Mouse (Mus musculus) MEL (cell line): ENCODE measurements around the gene Ggt7. TPM values are rescaled to one million over a fixed set of nuclear protein-coding genes. Genes with fewer than 3 reads are reported as not detected.

Experiments
- DNase-seq: peaks from one replicate; pipeline ENCODE4 v3.0.0; 2011; ENCODE audit warnings: low read depth, low spot score
- H3K27ac ChIP-seq: 2 replicates; pipeline ENCODE4 v1.5.1; 2012; ENCODE audit warnings: low read depth, mild to moderate bottlenecking, control low read depth, low read length, moderate library complexity; ENCODE audit not compliant: control insufficient read depth
- H3K27me3 ChIP-seq, 2 experiments: fragments of 150-350 bp in 1 of 2; sonication (generic) in 1 of 2; 2 replicates each; pipeline ENCODE4 v1.6.1; 2012; ENCODE audit warnings: low read length in 2 of 2, mild to moderate bottlenecking in 2 of 2, improper control_type of control experiment in 1 of 2, moderate library complexity in 1 of 2; ENCODE audit not compliant: insufficient read depth in 2 of 2, control insufficient read depth in 1 of 2
- H3K36me3 ChIP-seq, 2 experiments: 2 replicates each; pipeline ENCODE4 v1.6.1; 2012 to 2014; ENCODE audit warnings: low read length in 2 of 2, improper control_type of control experiment in 1 of 2, inconsistent platforms in 1 of 2, mild to moderate bottlenecking in 1 of 2; ENCODE audit not compliant: insufficient read depth in 2 of 2, control insufficient read depth in 1 of 2
- H3K4me1 ChIP-seq, 2 experiments: fragments of 150-350 bp in 1 of 2; sonication (generic) in 1 of 2; 2 replicates each; pipeline ENCODE4 v1.6.1; 2012; ENCODE audit warnings: low read length in 2 of 2, improper control_type of control experiment in 1 of 2, mild to moderate bottlenecking in 1 of 2; ENCODE audit not compliant: insufficient read depth in 2 of 2, control insufficient read depth in 1 of 2
- H3K4me3 ChIP-seq, 2 experiments: fragments of 150-350 bp in 1 of 2; sonication (generic) in 1 of 2; 2 replicates each; pipeline ENCODE4 v1.5.1; 2012; ENCODE audit warnings: low read depth in 2 of 2, low read length in 2 of 2, mild to moderate bottlenecking in 2 of 2, moderate library complexity in 2 of 2, control low read depth in 1 of 2, improper control_type of control experiment in 1 of 2; ENCODE audit not compliant: control insufficient read depth in 1 of 2, insufficient read depth in 1 of 2
- H3K79me2 ChIP-seq: 2 replicates; pipeline ENCODE4 v1.6.1; 2012; ENCODE audit warnings: mild to moderate bottlenecking, low read length, moderate library complexity; ENCODE audit not compliant: control insufficient read depth, poor library complexity, insufficient read depth
- H3K9ac ChIP-seq: 2 replicates; pipeline ENCODE4 v1.6.1; 2012; ENCODE audit warnings: low read depth, mild to moderate bottlenecking, control low read depth, low read length, moderate library complexity; ENCODE audit not compliant: control insufficient read depth, poor library complexity, severe bottlenecking
- H3K9me3 ChIP-seq: fragments of 150-350 bp; sonication (generic); replicated peaks from 2 replicates; pipeline ENCODE4 v1.6.1; 2012; ENCODE audit warnings: mild to moderate bottlenecking, low read length, improper control_type of control experiment, moderate library complexity; ENCODE audit not compliant: insufficient read depth
- BHLHE40 ChIP-seq: IDR thresholded peaks from 2 replicates; pipeline ENCODE4 v1.6.1; 2012; ENCODE audit warnings: low read depth, mild to moderate bottlenecking, inconsistent platforms, low read length, improper control_type of control experiment, borderline replicate concordance
- CHD1 ChIP-seq: IDR thresholded peaks from 2 replicates; pipeline ENCODE4 v1.6.1; 2012; ENCODE audit warnings: low read depth, mild to moderate bottlenecking, inconsistent platforms, low read length, improper control_type of control experiment
- CHD2 ChIP-seq: IDR thresholded peaks from 2 replicates; pipeline ENCODE4 v1.6.1; 2011; ENCODE audit warnings: low read length, improper control_type of control experiment
- CTCF ChIP-seq, 3 experiments: IDR thresholded peaks in 2 of 3; conservative IDR thresholded peaks in 1 of 3; 2 replicates each; pipeline ENCODE4 v1.5.1; 2011 to 2012; ENCODE audit warnings: low read length in 3 of 3, low read depth in 2 of 3, mild to moderate bottlenecking in 2 of 3, improper control_type of control experiment in 1 of 3, inconsistent platforms in 1 of 3, mixed read lengths in 1 of 3, moderate library complexity in 1 of 3; ENCODE audit not compliant: control insufficient read depth in 1 of 3, insufficient read depth in 1 of 3, poor library complexity in 1 of 3, severe bottlenecking in 1 of 3
- E2F4 ChIP-seq: IDR thresholded peaks from 2 replicates; pipeline ENCODE4 v1.6.1; 2011; ENCODE audit warnings: low read depth, low read length, improper control_type of control experiment, borderline replicate concordance
- ELF1 ChIP-seq: IDR thresholded peaks from 2 replicates; pipeline ENCODE4 v1.6.1; 2014; ENCODE audit warnings: low read depth, mild to moderate bottlenecking, inconsistent platforms, low read length, improper control_type of control experiment, moderate library complexity
- EP300 ChIP-seq, 2 experiments: IDR thresholded peaks; 2 replicates each; pipeline ENCODE4 v1.6.1; 2011; ENCODE audit warnings: improper control_type of control experiment in 2 of 2, low read length in 2 of 2, low read depth in 1 of 2, mild to moderate bottlenecking in 1 of 2
- ETS1 ChIP-seq: IDR thresholded peaks from 2 replicates; pipeline ENCODE4 v1.6.1; 2012; ENCODE audit warnings: low read depth, mild to moderate bottlenecking, inconsistent platforms, low read length, improper control_type of control experiment, moderate library complexity
- GABPA ChIP-seq: IDR thresholded peaks from 2 replicates; pipeline ENCODE4 v1.6.1; 2012; ENCODE audit warnings: low read depth, mild to moderate bottlenecking, inconsistent platforms, low read length, improper control_type of control experiment, moderate library complexity
- GATA1 ChIP-seq: IDR thresholded peaks from 2 replicates; pipeline ENCODE4 v1.6.1; 2011; ENCODE audit warnings: low read depth, low read length, improper control_type of control experiment
- HCFC1 ChIP-seq: IDR thresholded peaks from 2 replicates; pipeline ENCODE4 v1.6.1; 2012; ENCODE audit warnings: low read depth, mild to moderate bottlenecking, inconsistent platforms, low read length, improper control_type of control experiment, moderate library complexity
- KAT2A ChIP-seq: conservative IDR thresholded peaks from 2 replicates; pipeline ENCODE4 v1.6.1; 2012; ENCODE audit warnings: low read depth, low read length, improper control_type of control experiment, inconsistent platforms
- MAFK ChIP-seq: IDR thresholded peaks from 2 replicates; pipeline ENCODE4 v1.6.1; 2011; ENCODE audit warnings: low read depth, mild to moderate bottlenecking, low read length, improper control_type of control experiment, borderline replicate concordance
- MAX ChIP-seq: IDR thresholded peaks from 2 replicates; pipeline ENCODE4 v1.6.1; 2011; ENCODE audit warnings: low read length, improper control_type of control experiment
- MAZ ChIP-seq: IDR thresholded peaks from 2 replicates; pipeline ENCODE4 v1.6.1; 2012; ENCODE audit warnings: low read depth, mild to moderate bottlenecking, inconsistent platforms, low read length, improper control_type of control experiment
- MEF2A ChIP-seq: IDR thresholded peaks from 2 replicates; pipeline ENCODE4 v1.6.1; 2014; ENCODE audit warnings: low read depth, mild to moderate bottlenecking, inconsistent platforms, low read length, improper control_type of control experiment; ENCODE audit not compliant: poor library complexity, insufficient replicate concordance, severe bottlenecking; ENCODE audit errors: extremely low read depth
- MXI1 ChIP-seq: IDR thresholded peaks from 2 replicates; pipeline ENCODE4 v1.6.1; 2011; ENCODE audit warnings: mild to moderate bottlenecking, low read depth, low read length, improper control_type of control experiment
- MYB ChIP-seq: IDR thresholded peaks from 2 replicates; pipeline ENCODE4 v1.6.1; 2011; ENCODE audit warnings: mild to moderate bottlenecking, low read depth, low read length, improper control_type of control experiment
- MYC ChIP-seq: IDR thresholded peaks from 2 replicates; pipeline ENCODE4 v1.6.1; 2011; ENCODE audit warnings: low read depth, mild to moderate bottlenecking, low read length, improper control_type of control experiment, moderate library complexity
- NELFE ChIP-seq: IDR thresholded peaks from 2 replicates; pipeline ENCODE4 v1.6.1; 2011; ENCODE audit warnings: low read depth, low read length, improper control_type of control experiment
- NRF1 ChIP-seq: IDR thresholded peaks from 2 replicates; pipeline ENCODE4 v1.6.1; 2014; ENCODE audit warnings: low read depth, mild to moderate bottlenecking, inconsistent platforms, low read length, improper control_type of control experiment, moderate library complexity; ENCODE audit not compliant: poor library complexity, insufficient read depth, severe bottlenecking
- POLR2AphosphoS2 ChIP-seq: IDR thresholded peaks from 2 replicates; pipeline ENCODE4 v1.6.1; 2011; ENCODE audit warnings: low read length, improper control_type of control experiment
- POLR2AphosphoS5 ChIP-seq: IDR thresholded peaks from 2 replicates; pipeline ENCODE4 v1.6.1; 2012; ENCODE audit warnings: low read depth, borderline replicate concordance, mild to moderate bottlenecking, inconsistent platforms, low read length, moderate library complexity, mixed read lengths
- RAD21 ChIP-seq: IDR thresholded peaks from 2 replicates; pipeline ENCODE4 v1.6.1; 2011; ENCODE audit warnings: mild to moderate bottlenecking, low read depth, low read length, improper control_type of control experiment
- RCOR1 ChIP-seq: IDR thresholded peaks from 2 replicates; pipeline ENCODE4 v1.6.1; 2012; ENCODE audit warnings: low read depth, mild to moderate bottlenecking, inconsistent platforms, low read length, improper control_type of control experiment
- SMC3 ChIP-seq: IDR thresholded peaks from 2 replicates; pipeline ENCODE4 v1.6.1; 2011; ENCODE audit warnings: low read depth, low read length, improper control_type of control experiment
- TAL1 ChIP-seq: IDR thresholded peaks from 2 replicates; pipeline ENCODE4 v1.6.1; 2012; ENCODE audit warnings: mild to moderate bottlenecking, inconsistent platforms, low read length, moderate library complexity, mixed read lengths
- TBP ChIP-seq: IDR thresholded peaks from 2 replicates; pipeline ENCODE4 v1.8.0; 2011; ENCODE audit warnings: low read depth, low read length, improper control_type of control experiment
- TCF12 ChIP-seq: IDR thresholded peaks from 2 replicates; pipeline ENCODE4 v1.6.1; 2014; ENCODE audit warnings: low read depth, mild to moderate bottlenecking, inconsistent platforms, low read length, improper control_type of control experiment, moderate library complexity
- ZC3H11A ChIP-seq: IDR thresholded peaks from 2 replicates; pipeline ENCODE4 v1.6.1; 2012; ENCODE audit warnings: low read depth, mild to moderate bottlenecking, inconsistent platforms, low read length, improper control_type of control experiment
- ZKSCAN1 ChIP-seq: IDR thresholded peaks from 2 replicates; pipeline ENCODE4 v1.6.1; 2012; ENCODE audit warnings: low read depth, mild to moderate bottlenecking, inconsistent platforms, low read length, improper control_type of control experiment, moderate library complexity
- ZNF384 ChIP-seq: IDR thresholded peaks from 2 replicates; pipeline ENCODE4 v1.6.1; 2012; ENCODE audit warnings: low read depth, mild to moderate bottlenecking, inconsistent platforms, low read length, improper control_type of control experiment
- polyA plus RNA-seq, 2 experiments: library from polyadenylated mRNA; stranded (reverse) in 1 of 2; unstranded in 1 of 2; fragments of >175 nt in 1 of 2; fragments of >200 nt in 1 of 2; gene quantifications; 2 replicates each; pipeline versions ENCODE4 v1.2.1 to v1.2.4; 2012; ENCODE audit warnings: low replicate concordance in 2 of 2, low read depth in 1 of 2; ENCODE audit not compliant: insufficient read length in 2 of 2, insufficient read depth in 1 of 2, missing spikeins in 1 of 2
- total RNA-seq: library from RNA; depleted of rRNA; stranded (reverse); fragments of 300-350 nt; gene quantifications from 2 replicates; pipeline ENCODE4 v1.2.3, GENCODE M21; 2012

Gene Ggt7
- total and polyA plus RNA-seq, 3 experiments = 1.8 to 2.1 TPM; not detected in 1

DNA sequence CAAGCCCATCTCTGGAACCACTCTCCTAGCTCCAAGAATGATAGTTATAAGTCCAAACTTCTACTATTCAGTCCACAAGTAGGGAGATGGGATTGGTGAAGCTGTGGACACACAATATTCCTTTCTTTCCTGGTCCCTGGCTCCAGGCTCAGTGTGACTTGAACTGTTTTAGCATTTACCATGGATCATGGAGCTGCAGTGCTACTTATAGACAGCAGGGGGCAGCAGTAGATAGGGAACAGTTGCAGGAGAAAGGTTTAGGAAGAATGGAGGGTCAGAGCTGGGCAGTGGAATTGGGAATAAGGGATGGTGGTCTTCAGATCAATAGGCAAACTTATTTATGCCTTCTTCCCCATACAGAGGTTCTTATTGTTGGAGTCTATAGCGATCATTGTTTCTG lies 2.1 kb downstream of the Ggt7 start (continued):
- TF ChIP-seq MEF2A (no peak), NRF1 (no peak), TCF12 (no peak), ETS1 (no peak), HCFC1 (no peak), MYC (no peak), KAT2A (no peak), MAFK (no peak), E2F4 (no peak), CHD1 (no peak), RCOR1 (no peak), EP300 (IDR thresholded peaks at IDR 0.05; ENCODE audit: low read depth in 1 of 2, low read length in 2 of 2) (no peak), TBP (no peak)

DNA sequence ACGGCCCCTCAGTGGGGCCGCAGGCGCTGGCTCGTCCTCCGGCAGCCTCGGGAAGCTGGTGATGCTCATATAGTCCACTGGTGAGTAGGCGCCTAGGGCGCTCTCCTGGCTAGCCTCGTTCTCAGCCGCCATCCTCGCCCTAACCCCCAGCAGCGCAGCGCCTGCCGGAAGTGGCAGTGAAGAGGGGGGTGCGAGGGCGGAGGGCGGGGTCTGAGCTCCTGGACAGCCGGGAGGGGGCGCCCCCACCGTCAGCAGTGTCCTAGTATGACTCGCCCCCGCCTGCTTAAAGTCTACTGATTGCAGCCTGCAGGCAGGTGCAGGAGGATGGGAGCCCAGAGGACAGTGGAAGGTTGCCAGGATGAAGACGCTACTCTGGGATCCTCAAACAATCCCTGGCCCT lies 3.4 kb downstream of the Ggt7 start:
- H3K27ac ChIP-seq = no peak overlapping the region
- peaks cover 2% of the 10 kb centered on the region; the same call in 1 of the 2 replicates for H3K79me2 ChIP-seq
- H3K4me1 ChIP-seq = peaks cover 2 to 3% of the 10 kb centered on the region in 2 experiments; a peak in 3 of 4 replicates
- no peaks in the 10 kb centered on the region for H3K9me3 ChIP-seq
- no peak for TF ChIP-seq MXI1
- peak; percentile 21 to 77 (median 58); a peak in 5 of 6 replicates for TF ChIP-seq CTCF (IDR thresholded peaks at IDR 0.05 in 2 of 3, conservative IDR thresholded peaks at IDR 0.05 in 1 of 3; ENCODE audit: control insufficient read depth in 1 of 3, insufficient read depth in 1 of 3, low read depth in 2 of 3, low read length in 3 of 3, poor library complexity in 1 of 3, severe bottlenecking in 1 of 3)
- no peak for TF ChIP-seq GATA1
- no peak for TF ChIP-seq TAL1
- no peak for TF ChIP-seq ZNF384
- TF ChIP-seq RCOR1 = no peak
- no peak for TF ChIP-seq NRF1
- TF ChIP-seq SMC3 = peak; percentile 56
- TF ChIP-seq MAX = no peak
- peak; percentile 8; the same call in 1 of the 2 replicates for TF ChIP-seq ELF1
- TF ChIP-seq RAD21 = peak; percentile 9
- no peak for TF ChIP-seq GABPA
- TF ChIP-seq POLR2AphosphoS2 = no peak
- TF ChIP-seq MAZ = peak; percentile 43; the same call in 1 of the 2 replicates
- TF ChIP-seq CHD2 = no peak
- TF ChIP-seq ZC3H11A = peak; percentile 37
- TF ChIP-seq POLR2AphosphoS5 = no peak
- no peak for TF ChIP-seq NELFE
- TF ChIP-seq ZKSCAN1 = no peak
- TF ChIP-seq MYB = no peak
- no peak for TF ChIP-seq KAT2A
- no peak for TF ChIP-seq BHLHE40
- no peak for TF ChIP-seq E2F4
- 0 out of 4 replicates have a peak overlapping the region, but pooled peaks of 1 of the 2 experiments have one; percentile 6 for H3K4me3 ChIP-seq
- DNase-seq = peak; percentile 62
- 0 out of 2 replicates have a peak overlapping the region, but pooled peaks have one; percentile 26 for H3K9ac ChIP-seq
- H3K36me3 ChIP-seq = peaks cover 0 to 2% of the 10 kb centered on the region in 2 experiments; a peak in 1 of 4 replicates
- no peaks in the 10 kb centered on the region; a peak in 1 of 4 replicates for H3K27me3 ChIP-seq
